Mouse (Mus musculus) forebrain, postnatal 0 days (tissue): ENCODE data around the gene Padi1. TPM values are rescaled to one million over a fixed set of nuclear protein-coding genes. Genes with fewer than 3 reads are reported as not detected.

ENCODE experiments used
- ATAC-seq: fragments of 200-750 bp; cut with Nextera tagmentation; 2 replicates; pipeline ENCODE4 v1.8.0; 2017; ENCODE audit warnings: mild to moderate bottlenecking, moderate library complexity
- DNase-seq: peaks from one replicate; pipeline ENCODE4 v3.0.0-alpha.2; 2015
- H3K27ac ChIP-seq: fragments of 300-500 bp; sonication (generic); 2 replicates; pipeline ENCODE4 v1.5.1; 2014; ENCODE audit warnings: low read depth, mild to moderate bottlenecking, antibody characterized with exemption, low read length, moderate library complexity, mixed read lengths
- H3K27me3 ChIP-seq: fragments of 300-500 bp; sonication (generic); 2 replicates; pipeline ENCODE4 v1.6.1; 2014; ENCODE audit warnings: mild to moderate bottlenecking, low read length, mixed read lengths; ENCODE audit not compliant: insufficient read depth
- H3K36me3 ChIP-seq: fragments of 300-500 bp; sonication (generic); 2 replicates; pipeline ENCODE4 v1.6.1; 2014; ENCODE audit warnings: mild to moderate bottlenecking, moderate library complexity; ENCODE audit not compliant: insufficient read depth
- H3K4me1 ChIP-seq: fragments of 300-500 bp; sonication (generic); 2 replicates; pipeline ENCODE4 v1.6.1; 2014; ENCODE audit warnings: antibody characterized with exemption; ENCODE audit not compliant: insufficient read depth
- H3K4me2 ChIP-seq: fragments of 300-500 bp; sonication (generic); 2 replicates; pipeline ENCODE4 v1.6.1; 2014; ENCODE audit warnings: low read depth, mild to moderate bottlenecking, moderate library complexity
- H3K4me3 ChIP-seq: fragments of 300-500 bp; sonication (generic); 2 replicates; pipeline ENCODE4 v1.5.1; 2014; ENCODE audit warnings: low read depth, low read length, mixed read lengths
- H3K9ac ChIP-seq: fragments of 300-500 bp; sonication (generic); 2 replicates; pipeline ENCODE4 v1.6.1; 2014; ENCODE audit warnings: mild to moderate bottlenecking
- H3K9me3 ChIP-seq: fragments of 300-500 bp; sonication (generic); 2 replicates; pipeline ENCODE4 v1.6.1; 2016; ENCODE audit warnings: low read length
- CTCF ChIP-seq: sonication (generic); IDR thresholded peaks from 2 replicates; pipeline ENCODE4 v1.5.1; 2016; ENCODE audit warnings: antibody characterized with exemption, control low read depth, low read depth
- WGBS: fragments of 180-500 bp; shearing (Covaris S2); extraction: QIAGEN DNeasy Blood & Tissue Kit; methylation state at CpG from one replicate; pipeline ENCODE4 v1.1.7; 2014; 5-methylcytosine and 5-hydroxymethylcytosine counted together
- polyA plus RNA-seq: library from polyadenylated mRNA; unstranded; fragments of >200 nt; fragmentation: Nextera tagmentation; extraction: Ambion mirVana; gene quantifications from 2 replicates; pipeline ENCODE4 v1.2.1, GENCODE M21; 2015
- total RNA-seq: library from RNA; depleted of rRNA; stranded (reverse); fragments of >200 nt; gene quantifications from 2 replicates; pipeline ENCODE4 v1.2.3, GENCODE M21; 2014

The Padi1 gene
- total and polyA plus RNA-seq, 2 experiments from 2014 or later = 0.06 to 0.10 TPM

DNA sequence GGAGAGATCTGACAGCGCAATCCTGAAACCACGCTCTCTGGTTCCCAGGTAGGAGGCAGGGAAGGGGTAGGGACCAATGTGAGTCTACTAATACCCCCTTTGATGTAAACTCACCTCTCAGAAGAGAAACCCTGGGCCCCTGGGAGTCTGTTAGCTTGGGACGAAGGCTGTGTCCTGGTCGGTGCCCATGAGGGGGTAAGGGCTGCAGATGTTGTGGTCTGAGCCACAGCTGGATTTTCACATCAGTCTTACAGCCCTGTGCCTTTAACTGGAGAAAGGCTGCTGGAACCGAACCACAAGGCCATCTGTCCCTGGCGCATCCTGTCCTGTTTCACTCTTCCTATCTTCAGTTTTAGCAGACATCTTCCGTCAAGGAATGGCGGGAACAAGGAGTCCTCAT is 30.6 kb upstream of the Padi1 start:
- H3K9me3 ChIP-seq = no peaks in the 10 kb centered on the region
- H3K36me3 ChIP-seq = no peaks in the 10 kb centered on the region
- H3K4me3 ChIP-seq = no peak overlapping the region
- ATAC-seq = no peak
- no peak for DNase-seq
- H3K27ac ChIP-seq = no peak overlapping the region
- no peaks in the 10 kb centered on the region for H3K27me3 ChIP-seq
- WGBS = 90% methylated on average over 8 of the region's 8 CpGs
- no peaks in the 10 kb centered on the region for H3K4me1 ChIP-seq
- no peak for TF ChIP-seq CTCF
- H3K4me2 ChIP-seq = no peak overlapping the region
- no peak overlapping the region for H3K9ac ChIP-seq

GRCm38 (mm10) chr4:140873011-140873410 is 27.4 kb upstream of the Padi1 start:
- Histone ChIP-seq H3K9me3 (no peaks in the 10 kb centered on the region), H3K36me3 (no peaks in the 10 kb centered on the region), H3K4me3 (no peak overlapping the region), H3K4me2 (no peak overlapping the region), H3K9ac (no peak overlapping the region), H3K27me3 (0 out of 2 replicates have a peak, but pooled peaks cover 8% of the 10 kb centered on the region), H3K27ac (no peak overlapping the region), H3K4me1 (no peaks in the 10 kb centered on the region)
- no peak for TF ChIP-seq CTCF
- ATAC-seq (no peak), DNase-seq (no peak)
- 86% methylated on average over 11 of the region's 11 CpGs for WGBS

GRCm38 (mm10) chr4:140872686-140872992 is 27.1 kb upstream of the Padi1 start:
- H3K27ac ChIP-seq = no peak overlapping the region
- DNase-seq (no peak), ATAC-seq (no peak)
- H3K4me3 ChIP-seq = no peak overlapping the region
- 0 out of 2 replicates have a peak, but pooled peaks cover 8% of the 10 kb centered on the region for H3K27me3 ChIP-seq
- no peaks in the 10 kb centered on the region for H3K4me1 ChIP-seq
- no peak overlapping the region for H3K4me2 ChIP-seq
- no peak overlapping the region for H3K9ac ChIP-seq
- no peaks in the 10 kb centered on the region for H3K36me3 ChIP-seq
- no peaks in the 10 kb centered on the region for H3K9me3 ChIP-seq
- WGBS = 84% methylated on average over 5 of the region's 5 CpGs
- no peak for TF ChIP-seq CTCF

GRCm38 (mm10) chr4:140871851-140872685 is 26.5 kb upstream of the Padi1 start:
- Histone ChIP-seq H3K4me1 (no peaks in the 10 kb centered on the region), H3K36me3 (no peaks in the 10 kb centered on the region), H3K4me3 (no peak overlapping the region), H3K4me2 (no peak overlapping the region), H3K9ac (no peak overlapping the region), H3K9me3 (no peaks in the 10 kb centered on the region), H3K27ac (no peak overlapping the region), H3K27me3 (0 out of 2 replicates have a peak, but pooled peaks cover 8% of the 10 kb centered on the region)
- 86% methylated on average over 8 of the region's 8 CpGs for WGBS
- DNase-seq = no peak
- no peak for TF ChIP-seq CTCF
- ATAC-seq = no peak

GRCm38 (mm10) chr4:140871376-140871775 is 25.8 kb upstream of the Padi1 start:
- no peak overlapping the region for H3K4me2 ChIP-seq
- H3K9me3 ChIP-seq = no peaks in the 10 kb centered on the region
- no peak overlapping the region for H3K27ac ChIP-seq
- 0 out of 2 replicates have a peak, but pooled peaks cover 8% of the 10 kb centered on the region for H3K27me3 ChIP-seq
- H3K36me3 ChIP-seq = no peaks in the 10 kb centered on the region
- TF ChIP-seq CTCF = no peak
- no peak overlapping the region for H3K4me3 ChIP-seq
- ATAC-seq (no peak), DNase-seq (no peak)
- 91% methylated on average over 3 of the region's 3 CpGs for WGBS
- no peaks in the 10 kb centered on the region for H3K4me1 ChIP-seq
- H3K9ac ChIP-seq = no peak overlapping the region

GRCm38 (mm10) chr4:140870876-140871275 is 25.3 kb upstream of the Padi1 start:
- H3K9ac ChIP-seq = no peak overlapping the region
- TF ChIP-seq CTCF = no peak
- H3K27ac ChIP-seq = no peak overlapping the region
- H3K4me3 ChIP-seq = no peak overlapping the region
- H3K4me1 ChIP-seq = no peaks in the 10 kb centered on the region
- WGBS = 88% methylated on average over 7 of the region's 7 CpGs
- no peak overlapping the region for H3K4me2 ChIP-seq
- DNase-seq = no peak
- H3K27me3 ChIP-seq = 0 out of 2 replicates have a peak, but pooled peaks cover 8% of the 10 kb centered on the region
- no peak for ATAC-seq
- no peaks in the 10 kb centered on the region for H3K9me3 ChIP-seq
- H3K36me3 ChIP-seq = no peaks in the 10 kb centered on the region

GRCm38 (mm10) chr4:140869945-140870344 is 24.4 kb upstream of the Padi1 start:
- H3K4me3 ChIP-seq = no peak overlapping the region
- H3K9me3 ChIP-seq = no peaks in the 10 kb centered on the region
- WGBS = 79% methylated on average over 8 of the region's 8 CpGs
- TF ChIP-seq CTCF = no peak
- no peaks in the 10 kb centered on the region for H3K4me1 ChIP-seq
- ATAC-seq (no peak), DNase-seq (no peak)
- H3K36me3 ChIP-seq = no peaks in the 10 kb centered on the region
- 0 out of 2 replicates have a peak, but pooled peaks cover 8% of the 10 kb centered on the region for H3K27me3 ChIP-seq
- H3K27ac ChIP-seq = no peak overlapping the region
- no peak overlapping the region for H3K9ac ChIP-seq
- no peak overlapping the region for H3K4me2 ChIP-seq
